Mouse (Mus musculus) myocyte (in vitro differentiated cells): ENCODE data around the gene Mapk8ip2.

Source experiments
- E2F4 ChIP-seq: IDR thresholded peaks from one replicate; pipeline ENCODE4 v1.6.1; 2011; ENCODE audit warnings: mild to moderate bottlenecking, control low read depth, moderate library complexity; ENCODE audit not compliant: insufficient read depth
- MAX ChIP-seq: IDR thresholded peaks from one replicate; pipeline ENCODE4 v1.6.1; 2011; ENCODE audit warnings: low read depth, mild to moderate bottlenecking, control low read depth
- POLR2A ChIP-seq: IDR thresholded peaks from one replicate; pipeline ENCODE4 v1.6.1; 2011; ENCODE audit warnings: low read depth, mild to moderate bottlenecking, control low read depth, moderate library complexity; ENCODE audit not compliant: insufficient read length
- POLR2AphosphoS2 ChIP-seq: IDR thresholded peaks from one replicate; pipeline ENCODE4 v1.6.1; 2011; ENCODE audit warnings: low read depth, control low read depth; ENCODE audit not compliant: insufficient read length
- TCF12 ChIP-seq: IDR thresholded peaks from one replicate; pipeline ENCODE4 v1.6.1; 2011; ENCODE audit warnings: mild to moderate bottlenecking, control low read depth; ENCODE audit not compliant: poor library complexity, insufficient read depth, severe bottlenecking
- USF1 ChIP-seq: IDR thresholded peaks from one replicate; pipeline ENCODE4 v1.6.1; 2011; ENCODE audit warnings: low read depth, mild to moderate bottlenecking, control low read depth, moderate library complexity

- TF ChIP-seq POLR2A, result no peak
- no peak for TF ChIP-seq USF1
- no peak for TF ChIP-seq TCF12
- TF ChIP-seq MAX, result no peak
- TF ChIP-seq E2F4, result no peak
- no peak for TF ChIP-seq POLR2AphosphoS2
Observed at GRCm38 (mm10) chr15:89426716-89427115, 27.0 kb upstream of the Mapk8ip2 start.
